Mouse (Mus musculus) Patski (cell line): ENCODE data around the gene Atp5c1. TPM values are rescaled to one million over a fixed set of nuclear protein-coding genes. Genes with fewer than 3 reads are reported as not detected.

ENCODE experiments used
- ATAC-seq: fragments of 100-300 bp; one replicate; pipeline ENCODE4 v1.8.0; 2021
- CTCF ChIA-PET: fragments of 350-600 bp; sonication (Branson Sonifier 250); formaldehyde crosslinking; loops from one replicate; lab custom pipeline; 2022; ENCODE audit warnings: inconsistent platforms; lab: Charles Lee
- POLR2A ChIA-PET: fragments of 350-600 bp; sonication (Branson Sonifier 250); formaldehyde crosslinking; loops from one replicate; lab custom pipeline; 2022; ENCODE audit warnings: antibody characterized with exemption, inconsistent platforms; lab: Charles Lee
- DNase-seq: peaks from one replicate; pipeline ENCODE4 v3.0.0-alpha.2; 2011; ENCODE audit warnings: low read depth, low spot score
- H3K27me3 ChIP-seq: fragments of 371-371 bp; one replicate; pipeline ENCODE4 v1.5.1; 2021
- CTCF ChIP-seq: fragments of 100-300 bp; IDR thresholded peaks from one replicate; pipeline ENCODE4 v1.5.1; 2021
- in situ Hi-C: fragments of 300-500 bp; cut with MboI; formaldehyde crosslinking; loops from 3 replicates; pipeline ENCODE4 v1.11.1; 2018; ENCODE audit warnings: low pct_unique_long_range_greater_than_20kb, mixed read lengths
- polyA plus RNA-seq: library from polyadenylated mRNA; unstranded; gene quantifications from one replicate; pipeline ENCODE4 v1.2.3, GENCODE M21; 2021

The Atp5c1 gene
- 617 TPM for polyA plus RNA-seq

DNA sequence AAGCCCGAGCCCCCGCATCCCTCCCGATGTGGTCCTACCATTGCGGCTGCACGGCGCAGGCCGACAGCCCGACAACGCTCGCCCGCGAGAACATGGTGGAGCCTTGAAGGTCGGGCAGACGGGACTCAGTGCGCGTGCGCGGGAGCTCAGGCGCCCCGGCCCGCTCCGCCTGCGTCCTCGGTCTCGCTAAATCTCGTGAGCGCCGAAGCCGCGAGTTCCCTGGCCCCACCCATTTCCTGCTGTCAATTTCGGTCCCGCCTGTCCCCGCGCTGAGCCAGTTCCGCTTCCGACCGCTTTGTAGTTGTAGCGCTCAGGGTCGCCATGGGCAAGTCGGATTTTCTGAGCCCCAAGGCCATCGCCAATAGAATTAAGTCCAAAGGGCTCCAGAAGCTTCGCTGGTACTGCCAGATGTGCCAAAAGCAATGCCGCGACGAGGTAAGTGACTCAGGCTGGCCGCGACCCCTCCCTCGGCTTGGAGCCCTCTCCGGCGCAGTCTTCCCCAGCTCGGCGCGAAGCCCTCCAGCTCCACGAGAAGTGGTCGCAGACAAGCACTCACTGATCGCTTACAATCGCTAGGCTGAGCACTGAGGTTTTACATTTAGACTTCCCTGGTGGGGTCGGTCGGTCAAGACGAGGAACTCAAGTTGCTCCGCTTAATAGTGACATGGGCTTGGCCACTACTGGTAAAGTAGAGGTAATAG, at the start of gene Atp5c1, which contains the start of gene Kin:
Gene Atp5c1, minus strand, starts transcription at position 201 of the 701 bp plus-strand sequence.
Gene Kin, plus strand, starts transcription at position 284 of the 701 bp plus-strand sequence.
- TF ChIP-seq CTCF: no peak
- POLR2A ChIA-PET: interaction anchor here (1.1 kb wide), 1 partner anchor 11 kb away, joined by 4 read pairs; no protein-coding TSS in a partner anchor
- no peaks in the 10 kb centered on the region for H3K27me3 ChIP-seq
- CTCF ChIA-PET: interaction anchor here (0.8 to 1.2 kb wide), 2 partner anchors 15 to 20 kb away, joined by 3 read pairs; no protein-coding TSS in a partner anchor
- DNase-seq: peak; percentile 60
- ATAC-seq: peak; percentile 99
- in situ Hi-C loops: loop anchor here (25.0 kb wide), 1 partner anchor 1682 kb away; no protein-coding TSS in a partner anchor

DNA sequence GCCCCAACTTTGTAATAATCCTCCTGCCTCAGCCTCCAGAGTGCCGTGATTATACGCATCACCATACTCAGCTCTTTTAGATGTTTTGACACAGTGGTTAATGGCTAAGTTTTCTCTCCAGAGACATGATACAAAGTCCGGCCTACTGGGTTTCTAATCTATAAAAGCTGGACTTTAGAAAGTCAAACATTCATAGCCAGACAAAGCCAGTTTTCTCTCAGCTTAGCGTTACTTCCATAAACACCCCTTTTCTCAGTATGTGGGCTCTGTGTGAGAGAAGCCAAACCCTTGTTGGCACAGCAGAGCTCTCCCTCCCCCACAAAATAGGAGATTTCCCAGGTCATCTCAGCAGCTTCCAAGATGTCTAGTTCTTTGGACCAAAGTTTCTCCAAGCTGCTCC, 48.3 kb upstream of the Atp5c1 start:
- ATAC-seq: no peak
- H3K27me3 ChIP-seq: no peaks in the 10 kb centered on the region
- in situ Hi-C loops: no loop called here
- no peak for TF ChIP-seq CTCF
- no peak for DNase-seq
- ChIA-PET CTCF (interaction anchor here (1.5 kb wide), 1 partner anchor 9 kb away, joined by 4 read pairs; no protein-coding TSS in a partner anchor), POLR2A (interaction anchor here (0.6 kb wide), 1 partner anchor 32 kb away, joined by 3 read pairs; no protein-coding TSS in a partner anchor)

DNA sequence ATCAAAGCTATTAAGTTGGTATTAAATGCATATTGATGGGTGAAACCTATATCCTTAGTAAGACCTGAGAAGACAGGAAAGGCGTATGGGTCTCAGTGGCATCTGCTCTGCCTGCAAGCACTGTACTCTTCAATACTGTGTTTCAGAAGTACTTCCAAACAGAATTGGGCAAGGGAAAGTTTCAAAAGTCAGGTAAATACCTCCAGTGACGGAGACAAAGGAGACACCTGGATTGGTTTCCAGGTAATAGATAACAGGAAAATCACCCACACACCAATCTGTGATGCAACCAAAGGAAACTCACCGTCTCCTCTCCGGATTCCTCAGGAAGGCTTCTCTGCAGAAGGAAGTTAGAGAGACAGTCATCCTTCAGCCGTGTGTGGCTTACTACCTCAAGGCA, 47.2 kb upstream of the Atp5c1 start:
- ATAC-seq: no peak
- CTCF ChIA-PET: interaction anchor here (0.5 to 1.5 kb wide), 2 partner anchors 8 to 1882 kb away, joined by 3 to 4 read pairs; no protein-coding TSS in a partner anchor
- in situ Hi-C loops: no loop called here

DNA sequence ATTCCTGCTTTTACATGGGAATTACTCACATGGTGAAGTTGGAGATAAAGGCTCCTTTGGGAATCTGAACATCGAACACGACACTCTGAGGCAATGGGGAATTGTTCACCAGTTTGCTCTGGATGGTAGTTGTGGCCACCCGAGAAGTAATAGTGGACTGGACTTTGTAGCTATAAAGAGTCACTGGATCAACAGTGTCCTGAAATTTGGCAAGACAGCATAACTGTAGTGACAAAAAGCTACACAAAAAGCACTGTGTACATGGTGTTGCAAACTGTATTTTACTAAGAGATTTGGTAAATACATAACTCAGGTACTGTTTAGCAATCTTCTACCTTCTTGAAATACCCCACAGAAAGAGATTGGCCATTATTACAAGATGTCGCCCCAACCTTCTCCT, 45.8 kb upstream of the Atp5c1 start:
- no peaks in the 10 kb centered on the region for H3K27me3 ChIP-seq
- ATAC-seq (no peak), DNase-seq (no peak)
- TF ChIP-seq CTCF: no peak
- in situ Hi-C loops: no loop called here
- ChIA-PET CTCF (interaction anchor here (0.8 kb wide), 1 partner anchor 15 kb away, joined by 3 read pairs; no protein-coding TSS in a partner anchor), POLR2A (no interaction called here)

More for the DNA sequence above, 47.2 kb upstream of the Atp5c1 start:
- TF ChIP-seq CTCF: no peak
- no peaks in the 10 kb centered on the region for H3K27me3 ChIP-seq
- POLR2A ChIA-PET: no interaction called here
- DNase-seq: no peak

DNA sequence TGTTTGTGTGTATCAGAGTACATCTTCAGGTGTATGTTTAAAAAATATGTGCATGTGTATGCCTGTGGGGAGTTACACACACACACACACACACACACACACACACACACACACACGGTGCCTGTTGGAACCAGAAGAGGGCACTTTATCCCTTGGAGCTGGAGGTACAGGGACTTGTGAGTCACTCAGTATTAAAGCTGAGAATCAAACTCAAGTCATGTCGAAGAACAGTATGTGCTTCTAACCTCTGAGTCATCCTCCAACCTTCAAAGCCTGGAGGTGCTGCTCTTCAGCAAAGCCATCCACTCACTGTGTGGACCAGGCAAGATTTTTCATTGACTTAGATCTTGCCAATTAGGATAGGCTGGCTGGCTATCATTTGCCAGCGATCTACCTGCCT, 41.5 kb upstream of the Atp5c1 start:
- peak; percentile 85 for ATAC-seq
- peak; percentile 24 for TF ChIP-seq CTCF

DNA sequence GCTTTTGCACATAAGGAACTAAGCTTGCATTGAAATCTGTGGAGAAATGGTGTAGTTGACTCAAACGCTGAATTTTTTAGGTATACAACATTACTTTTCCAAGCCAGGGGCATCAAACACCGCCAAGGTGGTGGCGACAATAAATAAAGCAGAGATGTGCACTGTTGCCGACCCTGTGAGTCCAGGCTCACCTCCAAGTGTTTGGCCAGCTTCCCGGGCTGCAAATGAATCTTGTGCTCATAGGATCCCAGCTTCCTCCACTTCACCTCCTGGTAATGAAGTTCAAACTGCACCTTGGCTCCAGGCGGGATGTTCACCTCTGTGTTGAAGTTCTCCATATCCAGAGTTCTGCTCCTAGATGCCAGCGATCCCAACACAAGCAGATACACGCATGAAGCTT, 39.0 kb upstream of the Atp5c1 start:
- no peaks in the 10 kb centered on the region for H3K27me3 ChIP-seq
- no peak for ATAC-seq
- ChIA-PET CTCF (interaction anchor here (1.2 kb wide), 1 partner anchor 9 kb away, joined by 4 read pairs; no protein-coding TSS in a partner anchor), POLR2A (no interaction called here)
- DNase-seq: no peak
- TF ChIP-seq CTCF: no peak
- in situ Hi-C loops: no loop called here

More for the DNA sequence above, 41.5 kb upstream of the Atp5c1 start:
- DNase-seq: no peak
- CTCF ChIA-PET: interaction anchor here (0.7 kb wide), 1 partner anchor 23 kb away, joined by 4 read pairs; no protein-coding TSS in a partner anchor
- in situ Hi-C loops: no loop called here
- POLR2A ChIA-PET: no interaction called here
- no peaks in the 10 kb centered on the region for H3K27me3 ChIP-seq

DNA sequence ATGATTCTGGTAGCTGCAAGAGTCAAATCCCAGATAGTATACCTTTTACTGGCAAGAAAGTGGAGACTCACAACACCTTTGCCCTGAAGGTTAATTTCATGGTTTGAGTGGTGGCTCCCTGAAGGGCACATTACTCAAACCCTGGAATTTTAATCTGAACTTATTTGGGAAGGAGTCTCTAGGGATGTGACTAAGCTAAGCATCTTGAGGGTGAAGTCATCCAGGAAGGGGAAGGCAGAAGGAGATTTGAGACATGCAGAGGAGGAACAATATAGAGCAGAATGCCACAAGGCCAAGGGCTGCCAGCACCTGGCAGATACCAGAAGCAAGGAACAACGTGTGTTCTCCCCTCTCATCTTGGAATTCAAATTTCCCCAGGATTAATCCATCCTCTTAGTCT, 38.4 kb upstream of the Atp5c1 start:
- in situ Hi-C loops: no loop called here

DNA sequence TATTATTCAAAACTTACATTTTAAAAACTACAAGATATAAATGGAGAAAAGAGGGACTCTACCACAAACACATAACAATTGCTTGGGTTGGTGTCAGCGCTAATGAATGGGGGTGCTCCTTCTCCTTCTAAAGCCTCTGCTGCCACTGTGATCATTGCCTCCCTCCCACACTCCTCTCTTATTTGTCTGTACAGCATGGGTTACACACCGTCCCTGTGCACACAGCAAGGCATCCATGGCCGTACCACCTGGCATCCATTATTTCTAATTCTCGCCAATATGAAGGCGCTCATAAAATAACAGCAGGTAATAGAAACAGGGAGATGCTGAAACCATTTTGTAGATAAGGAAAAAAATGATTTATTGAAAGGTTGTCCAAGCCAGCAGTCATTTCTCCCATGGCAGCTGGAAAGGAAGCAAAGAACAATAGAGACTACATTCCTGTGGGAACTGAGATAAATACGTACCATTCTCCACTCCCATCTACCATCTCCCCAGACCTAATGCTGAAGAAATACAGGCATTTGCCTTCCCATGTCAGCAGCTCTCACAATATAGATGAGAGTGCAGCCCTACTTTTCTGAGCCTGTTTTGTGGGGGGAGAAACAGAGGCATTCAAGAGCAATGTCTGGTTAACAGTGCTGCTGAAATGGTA, 28.4 kb upstream of the Atp5c1 start:
- CTCF ChIA-PET: interaction anchor here (1.2 kb wide), 1 partner anchor 37 kb away, joined by 3 read pairs; no protein-coding TSS in a partner anchor
- peaks cover 10% of the 10 kb centered on the region for H3K27me3 ChIP-seq
- TF ChIP-seq CTCF: no peak
- POLR2A ChIA-PET: no interaction called here
- in situ Hi-C loops: no loop called here
- DNase-seq (no peak), ATAC-seq (no peak)

More for the DNA sequence above, 38.4 kb upstream of the Atp5c1 start:
- POLR2A ChIA-PET: no interaction called here
- ATAC-seq: no peak
- no peak for DNase-seq
- no peak for TF ChIP-seq CTCF
- CTCF ChIA-PET: no interaction called here
- H3K27me3 ChIP-seq: no peaks in the 10 kb centered on the region

DNA sequence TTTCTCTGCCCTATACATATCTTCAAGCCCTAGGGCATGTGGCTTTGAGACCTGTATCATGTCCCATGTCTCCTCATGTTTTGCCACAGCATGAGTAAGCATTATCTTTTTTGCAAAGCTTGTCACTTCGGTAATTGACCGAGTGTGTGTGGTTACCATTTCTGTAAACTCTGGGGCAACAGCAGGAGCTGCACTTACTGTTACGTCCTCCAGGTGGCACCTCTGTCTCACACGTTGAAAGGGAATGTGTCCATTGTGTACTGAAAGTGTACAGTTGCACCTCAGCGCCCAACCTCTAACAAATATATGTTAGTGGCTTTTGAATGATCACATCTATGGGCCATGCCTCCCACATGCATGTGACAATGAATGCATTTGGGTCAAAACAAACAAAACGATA, 20.9 kb upstream of the Atp5c1 start:
- TF ChIP-seq CTCF: peak; percentile 87
- POLR2A ChIA-PET: interaction anchor here (0.6 kb wide), 1 partner anchor 255 kb away, joined by 3 read pairs; no protein-coding TSS in a partner anchor
- in situ Hi-C loops: loop anchor here (5.0 kb wide), 1 partner anchor 191 kb away; no protein-coding TSS in a partner anchor
- no peak for DNase-seq
- H3K27me3 ChIP-seq: peaks cover 3% of the 10 kb centered on the region
- ATAC-seq: peak; percentile 67
- CTCF ChIA-PET: interaction anchor here (1.0 to 5.2 kb wide), 8 partner anchors 10 to 189 kb away, joined by 3 to 51 read pairs (median 4); no protein-coding TSS in a partner anchor

DNA sequence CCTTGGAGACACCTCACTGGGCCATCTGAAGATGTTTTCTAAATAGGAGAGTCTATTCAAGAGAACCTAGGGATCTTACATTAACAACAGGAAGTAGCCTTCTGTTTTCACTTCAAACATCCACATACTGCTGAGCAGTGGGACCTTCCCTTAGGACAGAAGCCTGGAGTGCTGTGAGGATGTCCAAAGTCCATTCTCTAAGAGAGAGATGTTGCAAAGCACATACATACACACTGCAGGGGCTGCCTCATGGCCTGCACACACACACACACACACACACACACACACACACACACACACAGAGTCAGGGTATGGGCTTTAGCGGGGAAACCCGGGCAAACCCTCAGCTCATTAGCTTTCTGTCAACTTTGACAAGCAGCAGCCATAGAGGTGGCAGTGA, 20.2 kb upstream of the Atp5c1 start:
- in situ Hi-C loops: loop anchor here (5.0 kb wide), 1 partner anchor 192 kb away; no protein-coding TSS in a partner anchor
- DNase-seq (no peak), ATAC-seq (no peak)
- ChIA-PET CTCF (interaction anchor here (1.0 to 5.2 kb wide), 8 partner anchors 9 to 190 kb away, joined by 3 to 51 read pairs (median 4); no protein-coding TSS in a partner anchor), POLR2A (interaction anchor here (0.6 kb wide), 1 partner anchor 255 kb away, joined by 3 read pairs; no protein-coding TSS in a partner anchor)
- H3K27me3 ChIP-seq: peaks cover under 1% of the 10 kb centered on the region
- no peak for TF ChIP-seq CTCF
